Mouse (Mus musculus) neural tube, embryonic 15.5 days (tissue): ENCODE measurements around the gene Drp2. TPM values are rescaled to one million over a fixed set of nuclear protein-coding genes. Genes with fewer than 3 reads are reported as not detected.
A peak's percentile ranks its signal among the peaks of the same experiment; 100 is the strongest.

Experiments used
- ATAC-seq: fragments of 200-750 bp; cut with Nextera tagmentation; 2 replicates; pipeline ENCODE4 v1.8.0; 2017; ENCODE audit warnings: mild to moderate bottlenecking, moderate TSS enrichment, moderate library complexity; ENCODE audit not compliant: low FRiP score
- H3K27ac ChIP-seq: fragments of 300-500 bp; sonication (generic); replicated peaks from 2 replicates; pipeline ENCODE4 v1.5.1; 2015; ENCODE audit warnings: mild to moderate bottlenecking, inconsistent platforms
- H3K27me3 ChIP-seq: fragments of 300-500 bp; sonication (generic); replicated peaks from 2 replicates; pipeline ENCODE4 v1.6.1; 2015; ENCODE audit warnings: inconsistent platforms
- H3K36me3 ChIP-seq: fragments of 300-500 bp; sonication (generic); 2 replicates; pipeline ENCODE4 v1.6.1; 2015; ENCODE audit warnings: inconsistent platforms
- H3K4me1 ChIP-seq: fragments of 300-500 bp; sonication (generic); 2 replicates; pipeline ENCODE4 v1.6.1; 2015; ENCODE audit warnings: inconsistent platforms
- H3K4me2 ChIP-seq: fragments of 300-500 bp; sonication (generic); 2 replicates; pipeline ENCODE4 v1.6.1; 2015; ENCODE audit warnings: inconsistent platforms, mild to moderate bottlenecking, moderate library complexity
- H3K4me3 ChIP-seq: fragments of 300-500 bp; sonication (generic); replicated peaks from 2 replicates; pipeline ENCODE4 v1.5.1; 2015; ENCODE audit warnings: mild to moderate bottlenecking, inconsistent platforms
- H3K9ac ChIP-seq: fragments of 300-500 bp; sonication (generic); replicated peaks from 2 replicates; pipeline ENCODE4 v1.6.1; 2015; ENCODE audit warnings: mild to moderate bottlenecking, inconsistent platforms
- H3K9me3 ChIP-seq: fragments of 300-500 bp; sonication (generic); replicated peaks from 2 replicates; pipeline ENCODE4 v1.6.1; 2016; ENCODE audit warnings: inconsistent platforms
- WGBS: fragments of 180-500 bp; shearing (Covaris S2); methylation state at CpG from one replicate; pipeline ENCODE4 v1.1.7; 2015; ENCODE audit warnings: mixed read lengths; 5-methylcytosine and 5-hydroxymethylcytosine counted together
- polyA plus RNA-seq: library from polyadenylated mRNA; unstranded; fragments of >200 nt; fragmentation: Nextera tagmentation; extraction: Ambion mirVana; gene quantifications from 2 replicates; pipeline ENCODE4 v1.2.1, GENCODE M21; 2015

Gene Drp2
- 16.5 and 18.7 TPM in 2 replicates for polyA plus RNA-seq

- 22% methylated on average over 15 of the region's 15 CpGs for WGBS
- Histone ChIP-seq H3K27ac (peak within 1 kb of the TSS; percentile 81), H3K4me1 (no peaks in the 10 kb centered on the region), H3K4me2 (peak within 1 kb of the TSS; percentile 58), H3K9me3 (no peaks in the 10 kb centered on the region), H3K36me3 (no peaks in the 10 kb centered on the region), H3K27me3 (no peaks in the 10 kb centered on the region), H3K4me3 (peak within 1 kb of the TSS; percentile 42), H3K9ac (peak within 1 kb of the TSS; percentile 45)
- ATAC-seq: peak; percentile 78
Measured at GRCm38 (mm10) chrX:134403863-134404583, at the start of gene Drp2. Drp2 (plus strand) TSS chrX:134404551.

DNA sequence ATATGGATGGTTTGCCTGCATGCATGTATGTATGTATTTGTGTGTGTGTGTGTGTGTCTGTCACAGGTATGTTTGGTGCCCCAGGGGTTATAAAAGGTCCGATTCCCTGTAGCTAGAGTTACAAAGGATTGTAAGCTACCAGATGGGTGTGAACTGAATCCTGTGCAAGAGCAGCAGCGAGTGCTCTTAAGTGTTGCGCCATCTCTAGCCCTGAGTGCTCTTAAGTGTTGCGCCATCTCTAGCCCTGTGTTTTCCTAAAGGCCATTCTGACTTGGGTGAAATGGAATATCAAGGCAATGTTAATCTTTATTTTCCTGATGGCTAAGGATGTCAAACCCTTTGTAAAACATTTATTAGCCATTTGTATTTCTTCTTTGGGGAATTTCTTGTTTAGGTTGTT lies 45.0 kb upstream of the Drp2 start:
- Histone ChIP-seq H3K27ac (no peak overlapping the region), H3K4me1 (no peaks in the 10 kb centered on the region), H3K27me3 (no peaks in the 10 kb centered on the region), H3K9me3 (no peaks in the 10 kb centered on the region), H3K36me3 (no peaks in the 10 kb centered on the region), H3K4me2 (no peak overlapping the region), H3K9ac (no peak overlapping the region), H3K4me3 (no peak overlapping the region)
- WGBS: 91% methylated on average over 4 of the region's 4 CpGs
- ATAC-seq: no peak

- ATAC-seq: no peak
- Histone ChIP-seq H3K9ac (no peak overlapping the region), H3K9me3 (no peaks in the 10 kb centered on the region), H3K27me3 (no peaks in the 10 kb centered on the region), H3K4me2 (no peak overlapping the region), H3K4me3 (no peak overlapping the region), H3K27ac (no peak overlapping the region), H3K4me1 (no peaks in the 10 kb centered on the region), H3K36me3 (no peaks in the 10 kb centered on the region)
- WGBS: 89% methylated on average over 4 of the region's 4 CpGs
Measured at GRCm38 (mm10) chrX:134362156-134362555, 42.2 kb upstream of the Drp2 start.

GRCm38 (mm10) chrX:134365421-134365820 lies 38.9 kb upstream of the Drp2 start:
- ATAC-seq: no peak
- no peaks in the 10 kb centered on the region for H3K27me3 ChIP-seq
- no peaks in the 10 kb centered on the region for H3K36me3 ChIP-seq

DNA sequence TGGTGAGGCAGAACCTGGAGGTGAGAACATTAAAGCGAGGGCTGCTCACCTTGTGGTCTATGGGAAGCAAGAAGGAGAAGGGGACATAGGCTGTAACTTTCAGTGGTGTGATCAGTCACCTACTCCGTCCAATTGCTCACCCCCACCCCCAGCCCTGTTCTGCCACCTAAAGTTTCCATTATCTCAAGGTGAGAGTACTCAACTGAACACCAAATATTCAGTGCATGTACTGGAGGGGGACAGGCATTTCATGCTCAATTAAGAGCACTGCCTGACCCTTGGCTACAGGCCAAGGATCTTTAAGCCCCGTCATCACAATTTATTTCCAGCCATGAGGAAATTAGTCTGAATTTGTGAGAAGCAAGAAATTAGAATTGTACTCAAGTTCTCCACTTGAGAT lies 37.8 kb upstream of the Drp2 start:
- H3K9me3 ChIP-seq: no peaks in the 10 kb centered on the region
- no peaks in the 10 kb centered on the region for H3K27me3 ChIP-seq
- no peaks in the 10 kb centered on the region for H3K4me1 ChIP-seq
- H3K9ac ChIP-seq: no peak overlapping the region
- no peak overlapping the region for H3K4me2 ChIP-seq
- H3K4me3 ChIP-seq: no peak overlapping the region
- no peaks in the 10 kb centered on the region for H3K36me3 ChIP-seq
- no peak for ATAC-seq
- WGBS: 74% methylated on average over 3 of the region's 3 CpGs
- no peak overlapping the region for H3K27ac ChIP-seq

More at GRCm38 (mm10) chrX:134365421-134365820, 38.9 kb upstream of the Drp2 start:
- Histone ChIP-seq H3K9ac (no peak overlapping the region), H3K4me1 (no peaks in the 10 kb centered on the region), H3K9me3 (no peaks in the 10 kb centered on the region), H3K4me2 (no peak overlapping the region), H3K27ac (no peak overlapping the region), H3K4me3 (no peak overlapping the region)
- WGBS: 76% methylated on average over 1 of the region's 1 CpGs

GRCm38 (mm10) chrX:134371279-134371678 lies 33.1 kb upstream of the Drp2 start:
- H3K36me3 ChIP-seq: no peaks in the 10 kb centered on the region
- H3K4me1 ChIP-seq: no peaks in the 10 kb centered on the region
- H3K27ac ChIP-seq: no peak overlapping the region
- no peak overlapping the region for H3K4me2 ChIP-seq
- 9% methylated on average over 2 of the region's 2 CpGs for WGBS
- H3K4me3 ChIP-seq: no peak overlapping the region
- H3K27me3 ChIP-seq: no peaks in the 10 kb centered on the region
- no peak for ATAC-seq
- H3K9ac ChIP-seq: no peak overlapping the region
- H3K9me3 ChIP-seq: no peaks in the 10 kb centered on the region

GRCm38 (mm10) chrX:134374190-134374589 lies 30.2 kb upstream of the Drp2 start:
- H3K36me3 ChIP-seq: no peaks in the 10 kb centered on the region
- no peak for ATAC-seq
- no peak overlapping the region for H3K4me3 ChIP-seq
- WGBS: 61% methylated on average over 1 of the region's 1 CpGs
- no peak overlapping the region for H3K9ac ChIP-seq
- H3K27ac ChIP-seq: no peak overlapping the region
- no peak overlapping the region for H3K4me2 ChIP-seq
- H3K27me3 ChIP-seq: no peaks in the 10 kb centered on the region
- no peaks in the 10 kb centered on the region for H3K4me1 ChIP-seq
- H3K9me3 ChIP-seq: no peaks in the 10 kb centered on the region

GRCm38 (mm10) chrX:134384896-134385295 lies 19.5 kb upstream of the Drp2 start:
- H3K36me3 ChIP-seq: no peaks in the 10 kb centered on the region
- 71% methylated on average over 6 of the region's 6 CpGs for WGBS
- H3K4me1 ChIP-seq: no peaks in the 10 kb centered on the region
- no peak overlapping the region for H3K27ac ChIP-seq
- no peak overlapping the region for H3K4me2 ChIP-seq
- no peak for ATAC-seq
- no peak overlapping the region for H3K9ac ChIP-seq
- H3K4me3 ChIP-seq: no peak overlapping the region
- H3K9me3 ChIP-seq: no peaks in the 10 kb centered on the region
- no peaks in the 10 kb centered on the region for H3K27me3 ChIP-seq

GRCm38 (mm10) chrX:134398972-134399371 lies 5.4 kb upstream of the Drp2 start:
- no peaks in the 10 kb centered on the region for H3K4me1 ChIP-seq
- H3K27me3 ChIP-seq: no peaks in the 10 kb centered on the region
- WGBS: 89% methylated on average over 2 of the region's 2 CpGs
- H3K36me3 ChIP-seq: no peaks in the 10 kb centered on the region
- ATAC-seq: no peak
- no peak overlapping the region for H3K9ac ChIP-seq
- no peak overlapping the region for H3K4me2 ChIP-seq
- no peaks in the 10 kb centered on the region for H3K9me3 ChIP-seq
- no peak overlapping the region for H3K4me3 ChIP-seq
- no peak overlapping the region for H3K27ac ChIP-seq

- Histone ChIP-seq H3K4me1 (no peaks in the 10 kb centered on the region), H3K27me3 (no peaks in the 10 kb centered on the region), H3K4me3 (peak overlapping the region; percentile 42), H3K9ac (peak overlapping the region; percentile 45), H3K9me3 (no peaks in the 10 kb centered on the region), H3K4me2 (peak overlapping the region; percentile 58), H3K36me3 (no peaks in the 10 kb centered on the region), H3K27ac (peak overlapping the region; percentile 81)
- ATAC-seq: peak; percentile 72
- 19% methylated on average over 13 of the region's 14 CpGs for WGBS
Measured at GRCm38 (mm10) chrX:134404584-134404955, 219 bp downstream of the Drp2 start.

GRCm38 (mm10) chrX:134409354-134409900 lies 5.1 kb downstream of the Drp2 start:
- Histone ChIP-seq H3K9me3 (no peaks in the 10 kb centered on the region), H3K36me3 (no peaks in the 10 kb centered on the region), H3K9ac (no peak overlapping the region), H3K4me2 (no peak overlapping the region), H3K27ac (no peak overlapping the region), H3K27me3 (no peaks in the 10 kb centered on the region), H3K4me1 (no peaks in the 10 kb centered on the region), H3K4me3 (no peak overlapping the region)
- peak; percentile 24; the same call in 1 of the 2 replicates for ATAC-seq
- 73% methylated on average over 6 of the region's 6 CpGs for WGBS

DNA sequence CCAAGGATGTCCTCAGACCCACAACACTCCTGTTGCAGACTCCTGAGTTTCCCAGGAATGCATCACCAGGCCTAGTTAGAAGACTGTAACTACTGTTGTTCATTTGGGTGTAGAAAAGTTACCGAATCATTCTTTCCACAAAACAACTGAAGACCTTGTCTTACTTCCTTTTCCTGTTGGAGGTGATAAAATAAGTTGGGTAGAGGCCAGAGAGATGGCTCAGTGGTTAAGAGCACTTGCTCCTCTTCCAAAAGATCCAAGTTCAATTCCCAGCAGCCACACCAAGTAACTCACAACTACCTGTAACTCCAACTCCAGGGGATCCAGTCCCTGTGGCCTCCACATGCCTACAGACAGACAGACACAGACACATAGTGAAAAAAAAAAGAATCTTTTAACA lies 7.7 kb downstream of the Drp2 start:
- H3K4me1 ChIP-seq: no peaks in the 10 kb centered on the region
- 87% methylated on average over 1 of the region's 1 CpGs for WGBS
- H3K4me3 ChIP-seq: no peak overlapping the region
- H3K27ac ChIP-seq: no peak overlapping the region
- no peaks in the 10 kb centered on the region for H3K27me3 ChIP-seq
- no peak for ATAC-seq
- no peaks in the 10 kb centered on the region for H3K9me3 ChIP-seq
- no peak overlapping the region for H3K4me2 ChIP-seq
- no peak overlapping the region for H3K9ac ChIP-seq
- no peaks in the 10 kb centered on the region for H3K36me3 ChIP-seq
